8 mouse cellular contexts compared by ENCODE assay signal in the genomic region with DNA sequence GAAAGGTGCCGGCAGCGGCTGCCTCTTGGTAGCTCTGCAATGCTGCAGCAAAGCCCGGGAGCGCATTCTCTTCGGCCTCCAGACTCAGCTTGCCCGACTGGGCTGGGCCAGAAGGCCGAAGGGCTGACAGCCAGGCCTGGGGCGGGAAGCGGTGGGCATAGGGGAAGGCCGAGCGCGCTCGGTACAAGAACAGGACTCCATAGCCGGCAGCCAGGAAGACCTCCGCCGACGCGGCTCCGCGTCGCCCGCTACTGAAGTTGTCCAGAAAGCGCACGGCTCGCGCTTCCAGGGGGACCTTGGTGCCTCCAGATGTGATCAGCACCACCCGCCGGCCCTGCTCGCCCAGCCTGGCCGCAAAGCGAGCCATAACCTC. TPM values are rescaled to one million over a fixed set of nuclear protein-coding genes. Genes with fewer than 3 reads are reported as not detected.
DNase-seq lines count a peak whose midpoint lies in the region; ATAC-seq and TF ChIP-seq lines count a peak whose summit lies in the region.

No protein-coding gene starts in this region.

- H3ac ChIP-seq in C2C12 (ENCODE audit: control insufficient read depth, insufficient read length, low read depth): peak overlapping the region; percentile 91

- no peak for DNase-seq in heart, adult 18-20 months
- no peak for DNase-seq in embryonic facial prominence, embryonic 11.5 days (ENCODE audit: low spot score)
- no peak for DNase-seq in embryo, embryonic 10 days (ENCODE audit: low spot score)
- no peak for DNase-seq in spleen, postnatal 10 days (ENCODE audit: low spot score in 2 of 2)

- no peaks in the 10 kb centered on the region for H3K79me3 ChIP-seq in C2C12 (ENCODE audit: low read depth)

- H3K9me3 ChIP-seq in heart, embryonic 11.5 days (replicated peaks; ENCODE audit: control insufficient read depth, low read length): no peaks in the 10 kb centered on the region
- no peaks in the 10 kb centered on the region for H3K9me3 ChIP-seq in embryonic facial prominence, embryonic 11.5 days (replicated peaks; ENCODE audit: control insufficient read depth, low read length)
- no peaks in the 10 kb centered on the region for H3K9me3 ChIP-seq in hindbrain, embryonic 12.5 days (replicated peaks)

- WGBS in heart, embryonic 11.5 days (ENCODE audit: insufficient replicate concordance): under 1% methylated on average over 31 of the region's 31 CpGs
- 0% methylated on average over 31 of the region's 31 CpGs for WGBS in embryonic facial prominence, embryonic 11.5 days
- under 1% methylated on average over 22 of the region's 31 CpGs for WGBS in hindbrain, embryonic 12.5 days
- WGBS in macrophage (ENCODE audit: missing documents): 0% methylated on average over 31 of the region's 31 CpGs

- H3K79me2 ChIP-seq in C2C12 (ENCODE audit: control insufficient read depth, insufficient read depth) (no peaks in the 10 kb centered on the region), macrophage (ENCODE audit: inconsistent target) (no peaks in the 10 kb centered on the region)

- H3K4me1 ChIP-seq in heart, embryonic 11.5 days (ENCODE audit: control insufficient read depth, insufficient read depth, low read length): peaks cover 4% of the 10 kb centered on the region; the same call in 1 of the 2 replicates
- H3K4me1 ChIP-seq in embryonic facial prominence, embryonic 11.5 days (ENCODE audit: control insufficient read depth, insufficient read depth, low read length): no peaks in the 10 kb centered on the region; the same call in 1 of the 2 replicates
- peaks cover 13% of the 10 kb centered on the region for H3K4me1 ChIP-seq in hindbrain, embryonic 12.5 days

- H3K4me2 ChIP-seq in heart, embryonic 11.5 days: peak overlapping the region; percentile 90
- peak overlapping the region; percentile 89 for H3K4me2 ChIP-seq in embryonic facial prominence, embryonic 11.5 days (ENCODE audit: low read depth, low read length)
- H3K4me2 ChIP-seq in hindbrain, embryonic 12.5 days (replicated peaks): peak overlapping the region; percentile 89

- H3K27me3 ChIP-seq in heart, embryonic 11.5 days (ENCODE audit: control insufficient read depth, insufficient read depth, low read length): no peaks in the 10 kb centered on the region
- H3K27me3 ChIP-seq in C2C12 (ENCODE audit: control insufficient read depth, insufficient read depth, insufficient read length): no peaks in the 10 kb centered on the region
- no peaks in the 10 kb centered on the region for H3K27me3 ChIP-seq in embryonic facial prominence, embryonic 11.5 days (ENCODE audit: control insufficient read depth, insufficient read depth, low read length)
- H3K27me3 ChIP-seq in hindbrain, embryonic 12.5 days: 0 out of 2 replicates have a peak, but pooled peaks cover 3% of the 10 kb centered on the region

- peak overlapping the region; percentile 65 for H3K4me3 ChIP-seq in heart, embryonic 11.5 days (ENCODE audit: low read depth, low read length)
- H3K4me3 ChIP-seq in C2C12 (ENCODE audit: insufficient read depth, poor library complexity, severe bottlenecking) (peak overlapping the region; percentile 63), macrophage (ENCODE audit: inconsistent target) (peak overlapping the region; percentile 54)
- peak overlapping the region; percentile 70 for H3K4me3 ChIP-seq in embryonic facial prominence, embryonic 11.5 days (ENCODE audit: low read depth, low read length)
- H3K4me3 ChIP-seq in hindbrain, embryonic 12.5 days: peak overlapping the region; percentile 72

- no peaks in the 10 kb centered on the region for H3K36me3 ChIP-seq in heart, embryonic 11.5 days (ENCODE audit: control insufficient read depth, insufficient read depth, low read length)
- H3K36me3 ChIP-seq in C2C12 (ENCODE audit: control insufficient read depth, insufficient read depth): peaks cover 4% of the 10 kb centered on the region
- H3K36me3 ChIP-seq in embryonic facial prominence, embryonic 11.5 days (replicated peaks; ENCODE audit: control insufficient read depth, insufficient read depth, low read depth, low read length): no peaks in the 10 kb centered on the region
- 0 out of 2 replicates have a peak, but pooled peaks cover 5% of the 10 kb centered on the region for H3K36me3 ChIP-seq in hindbrain, embryonic 12.5 days
- H3K36me3 ChIP-seq in macrophage (ENCODE audit: inconsistent target): no peaks in the 10 kb centered on the region

- peak; percentile 43 for ATAC-seq in heart, embryonic 11.5 days (replicated peaks; ENCODE audit: insufficient number of reproducible peaks, low FRiP score, low TSS enrichment)
- ATAC-seq in embryonic facial prominence, embryonic 11.5 days (replicated peaks; ENCODE audit: insufficient number of reproducible peaks, low FRiP score, low TSS enrichment, low read depth): peak; percentile 63
- peak; percentile 72 for ATAC-seq in hindbrain, embryonic 12.5 days (ENCODE audit: low FRiP score)

- no peak for TF ChIP-seq CTCF in C2C12 (IDR thresholded peaks at IDR 0.05; ENCODE audit: control insufficient read depth, insufficient read depth, insufficient read length)

- peak overlapping the region; percentile 84 for H3K9ac ChIP-seq in heart, embryonic 11.5 days (ENCODE audit: low read depth, low read length)
- H3K9ac ChIP-seq in embryonic facial prominence, embryonic 11.5 days (replicated peaks; ENCODE audit: low read length): peak overlapping the region; percentile 82
- peak overlapping the region; percentile 84 for H3K9ac ChIP-seq in hindbrain, embryonic 12.5 days

- peak overlapping the region; percentile 83 for H3K27ac ChIP-seq in heart, embryonic 11.5 days (ENCODE audit: low read depth, low read length)
- peak overlapping the region; percentile 62 for H3K27ac ChIP-seq in embryonic facial prominence, embryonic 11.5 days (replicated peaks; ENCODE audit: low read depth, low read length)
- peak overlapping the region; percentile 89 for H3K27ac ChIP-seq in hindbrain, embryonic 12.5 days
- no peak overlapping the region for H3K27ac ChIP-seq in macrophage

TF ChIP-seq in C2C12, 6 proteins besides CTCF, POLR2A, EP300 and RAD21:
- TF ChIP-seq MYOG (IDR thresholded peaks at IDR 0.05; ENCODE audit: control insufficient read depth, extremely low read depth, insufficient read length) (no peak), MAX (IDR thresholded peaks at IDR 0.05) (no peak), MYOD1 (IDR thresholded peaks at IDR 0.05; ENCODE audit: control insufficient read depth, insufficient read length, low read depth) (no peak), FOSL1 (IDR thresholded peaks at IDR 0.05; ENCODE audit: insufficient read depth, low read length, poor library complexity, severe bottlenecking) (no peak), USF1 (IDR thresholded peaks at IDR 0.05; ENCODE audit: low read depth) (no peak), CEBPB (IDR thresholded peaks at IDR 0.05; ENCODE audit: low read depth) (no peak)

RNA-seq across cellular contexts. Expression of a gene that starts 0.3 kb away (rescaled TPM):
- 26.6 and 27.1 TPM in 2 replicates for polyA plus RNA-seq in heart, embryonic 11.5 days (2014; fragmentation: Nextera tagmentation; extraction: Ambion mirVana)
- total RNA-seq in heart, adult 18-20 months (2021): 10 to 100 TPM; 11.4 to 12.6 TPM
- 17.9 TPM for polyA plus RNA-seq in C2C12 (2012; fragmentation: generic; extraction: Trizol)
- 32.5 and 34.3 TPM in 2 replicates for polyA plus RNA-seq in embryonic facial prominence, embryonic 11.5 days (2014; fragmentation: Nextera tagmentation; extraction: Ambion mirVana)
- 24.3 and 24.5 TPM in 2 replicates for polyA plus RNA-seq in hindbrain, embryonic 12.5 days (2016; fragmentation: Nextera tagmentation; extraction: Ambion mirVana)
- 1 to 10 TPM in 25 of 26 experiments, under 1 TPM in 1; 0.71 to 9.9 (median 4.2) TPM for total RNA-seq in macrophage (2018; cell fraction: chromatin; rRNA removed)
- 10 to 100 TPM in 9 of 26 experiments, 1 to 10 TPM in 17; 3.7 to 12.7 (median 8.8) TPM for total RNA-seq in macrophage (2018; cell fraction: cytosol; rRNA removed)
- 10 to 100 TPM in 6 of 26 experiments, 1 to 10 TPM in 20; 1.3 to 12.8 (median 4.3) TPM for total RNA-seq in macrophage (2018; cell fraction: nucleus; rRNA removed)
- polyA plus RNA-seq in macrophage (2018): 8.4 to 12.4 TPM (median 9.1 TPM) in 3 replicates

RNA-seq across cellular contexts. Expression of a gene that starts 0.7 kb away (rescaled TPM):
- polyA plus RNA-seq in heart, embryonic 11.5 days (2014; fragmentation: Nextera tagmentation; extraction: Ambion mirVana): not detected in 2 replicates
- not detected for total RNA-seq in heart, adult 18-20 months (2021)
- polyA plus RNA-seq in C2C12 (2012; fragmentation: generic; extraction: Trizol) (not detected), macrophage (2018) (not detected in 3 replicates)
- polyA plus RNA-seq in embryonic facial prominence, embryonic 11.5 days (2014; fragmentation: Nextera tagmentation; extraction: Ambion mirVana): not detected in 2 replicates
- 0.23 and 0.55 TPM in 2 replicates for polyA plus RNA-seq in hindbrain, embryonic 12.5 days (2016; fragmentation: Nextera tagmentation; extraction: Ambion mirVana)
- total RNA-seq in macrophage (2018; cell fraction: chromatin; rRNA removed): not detected
- total RNA-seq in macrophage (2018; cell fraction: cytosol; rRNA removed): under 1 TPM in 1 of 26 experiments, not detected in 25; 0.15 TPM
- total RNA-seq in macrophage (2018; cell fraction: nucleus; rRNA removed): not detected

RNA-seq across cellular contexts. Expression of a gene that starts 6.6 kb away (rescaled TPM):
- 3.9 and 4.0 TPM in 2 replicates for polyA plus RNA-seq in heart, embryonic 11.5 days (2014; fragmentation: Nextera tagmentation; extraction: Ambion mirVana)
- total RNA-seq in heart, adult 18-20 months (2021): under 1 TPM in 1 of 2 experiments, not detected in 1; 0.59 TPM
- polyA plus RNA-seq in C2C12 (2012; fragmentation: generic; extraction: Trizol) (0.22 TPM), macrophage (2018) (not detected in 3 replicates)
- polyA plus RNA-seq in embryonic facial prominence, embryonic 11.5 days (2014; fragmentation: Nextera tagmentation; extraction: Ambion mirVana): 6.7 and 7.7 TPM in 2 replicates
- 15.7 and 16.2 TPM in 2 replicates for polyA plus RNA-seq in hindbrain, embryonic 12.5 days (2016; fragmentation: Nextera tagmentation; extraction: Ambion mirVana)
- total RNA-seq in macrophage (2018; cell fraction: chromatin; rRNA removed): 1 to 10 TPM in 1 of 26 experiments, not detected in 25; 1.2 TPM
- not detected for total RNA-seq in macrophage (2018; cell fraction: cytosol; rRNA removed)
- under 1 TPM in 1 of 26 experiments, not detected in 25; 0.20 TPM for total RNA-seq in macrophage (2018; cell fraction: nucleus; rRNA removed)
